Comparison of ENCODE assay signal across 9 mouse cellular contexts in the genomic region with DNA sequence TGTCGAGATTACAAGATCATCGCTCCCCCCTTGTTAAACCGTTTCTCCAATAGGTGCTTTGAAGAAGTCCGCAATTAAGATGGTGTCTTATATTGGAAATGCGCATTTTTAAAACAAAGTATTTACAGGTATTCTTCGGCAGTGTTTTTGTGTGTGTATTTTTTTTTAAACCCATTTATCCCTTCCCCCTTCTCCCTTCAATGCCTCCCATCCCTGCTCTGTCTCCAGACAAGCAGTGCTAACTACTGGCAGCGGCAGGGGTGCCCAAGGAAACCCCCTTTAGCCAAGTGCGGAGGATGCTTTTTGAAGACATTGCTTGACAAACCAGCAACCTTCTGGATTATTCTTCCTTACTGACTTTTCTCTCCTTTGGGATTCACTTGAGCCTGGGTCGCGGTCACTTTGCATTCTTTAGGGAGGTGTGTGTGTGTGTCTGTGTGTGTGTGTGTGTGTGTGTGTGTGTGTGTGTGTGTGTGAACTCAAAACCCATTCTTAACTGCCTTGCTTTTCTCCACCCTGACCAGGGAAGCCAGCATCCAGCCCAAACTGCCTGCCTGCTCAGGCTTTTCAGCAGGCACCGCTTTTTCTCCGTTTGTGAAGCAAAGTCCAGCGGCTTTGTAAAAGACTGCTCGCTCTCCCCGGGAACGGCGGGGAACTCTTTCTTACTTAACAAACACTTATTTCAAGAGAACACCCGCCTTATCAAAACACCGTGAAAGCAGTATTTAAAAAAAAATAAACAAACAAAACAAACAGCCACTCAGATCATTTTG.
DNase-seq lines count a peak whose midpoint lies in the region; ATAC-seq and TF ChIP-seq lines count a peak whose summit lies in the region.
"Had no signal": no experiment of that assay in that cellular context is flagged by ENCODE, and none has a peak within 500 bp of the region (broad histone marks: within the 10 kb centered on the region; RNA-seq: fewer than 3 reads in every experiment).

No protein-coding gene starts in this region.

- no peak for TF ChIP-seq POLR2A in kidney, adult 2 months (IDR thresholded peaks at IDR 0.05; ENCODE audit: low read depth, low read length)

- H3K4me3 ChIP-seq in heart, embryonic 10.5 days, result peak overlapping the region; percentile 58
- H3K4me3 ChIP-seq in embryonic facial prominence, embryonic 10.5 days, result peak overlapping the region; percentile 52
- H3K4me3 ChIP-seq in kidney, adult 2 months (ENCODE audit: insufficient read depth, low read depth, low read length), result no peak overlapping the region
- peak overlapping the region; percentile 29 for H3K4me3 ChIP-seq in midbrain, embryonic 15.5 days

- intact Hi-C loops in heart, postnatal 10 days (cut with DNase I), result no loop called here

- H3K9ac ChIP-seq in midbrain, embryonic 15.5 days, result no peak overlapping the region

- 24% methylated on average over 19 of the region's 19 CpGs for WGBS in heart, embryonic 10.5 days
- 20% methylated on average over 19 of the region's 19 CpGs for WGBS in embryonic facial prominence, embryonic 10.5 days
- WGBS in kidney, adult 2 months, result 28% methylated on average over 19 of the region's 19 CpGs
- 9% methylated on average over 19 of the region's 19 CpGs for WGBS in midbrain, embryonic 15.5 days

- TF ChIP-seq CTCF in kidney, adult 2 months (conservative IDR thresholded peaks at IDR 0.05; ENCODE audit: insufficient read depth, insufficient read length, low read depth, low read length), result no peak

- H3K36me3 ChIP-seq in heart, embryonic 10.5 days, result no peaks in the 10 kb centered on the region
- no peaks in the 10 kb centered on the region for H3K36me3 ChIP-seq in embryonic facial prominence, embryonic 10.5 days (replicated peaks)
- no peaks in the 10 kb centered on the region for H3K36me3 ChIP-seq in kidney, adult 2 months (ENCODE audit: control insufficient read depth, insufficient read depth, low read length)
- H3K36me3 ChIP-seq in midbrain, embryonic 15.5 days (replicated peaks), result no peaks in the 10 kb centered on the region

- H3K9me3 ChIP-seq in heart, embryonic 10.5 days, result no peaks in the 10 kb centered on the region
- no peaks in the 10 kb centered on the region for H3K9me3 ChIP-seq in embryonic facial prominence, embryonic 10.5 days
- no peaks in the 10 kb centered on the region for H3K9me3 ChIP-seq in midbrain, embryonic 15.5 days

- DNase-seq in heart, embryonic 10.5 days (ENCODE audit: low spot score), result no peak
- DNase-seq in heart, postnatal 10 days, result no peak
- DNase-seq in embryonic facial prominence, embryonic 10.5 days (ENCODE audit: low spot score), result peak; percentile 51
- peak; percentile 12 for DNase-seq in kidney, adult 2 months
- DNase-seq in MN1 (ENCODE audit: low spot score), result no peak
- DNase-seq in layer of hippocampus, adult 9-10 months (ENCODE audit: low spot score), result no peak

- H3K4me1 ChIP-seq in heart, embryonic 10.5 days, result no peaks in the 10 kb centered on the region
- peaks cover 26% of the 10 kb centered on the region for H3K4me1 ChIP-seq in embryonic facial prominence, embryonic 10.5 days
- H3K4me1 ChIP-seq in kidney, adult 2 months (ENCODE audit: control insufficient read depth, insufficient read depth, low read length), result 0 out of 2 replicates have a peak, but pooled peaks cover 3% of the 10 kb centered on the region
- peaks cover 43% of the 10 kb centered on the region for H3K4me1 ChIP-seq in midbrain, embryonic 15.5 days

- H3K27ac ChIP-seq in heart, embryonic 10.5 days, result no peak overlapping the region
- H3K27ac ChIP-seq in embryonic facial prominence, embryonic 10.5 days (replicated peaks), result no peak overlapping the region; the same call in 1 of the 2 replicates
- no peak overlapping the region for H3K27ac ChIP-seq in kidney, adult 2 months (ENCODE audit: insufficient read depth, low read depth, low read length)
- peak overlapping the region; percentile 48 for H3K27ac ChIP-seq in midbrain, embryonic 15.5 days

- peak overlapping the region; percentile 52 for H3K4me2 ChIP-seq in midbrain, embryonic 15.5 days

- no peaks in the 10 kb centered on the region for H3K27me3 ChIP-seq in heart, embryonic 10.5 days (ENCODE audit: insufficient read depth, poor library complexity, severe bottlenecking)
- H3K27me3 ChIP-seq in embryonic facial prominence, embryonic 10.5 days (replicated peaks; ENCODE audit: low read depth, poor library complexity, severe bottlenecking), result peaks cover 21% of the 10 kb centered on the region; the same call in 1 of the 2 replicates
- no peaks in the 10 kb centered on the region; the same call in 1 of the 2 replicates for H3K27me3 ChIP-seq in kidney, adult 2 months (replicated peaks; ENCODE audit: control insufficient read depth, insufficient read depth, low read length)
- H3K27me3 ChIP-seq in midbrain, embryonic 15.5 days (replicated peaks), result no peaks in the 10 kb centered on the region
- H3K27me3 ChIP-seq: CH12.LX had no signal

- no peak for ATAC-seq in midbrain, embryonic 15.5 days (replicated peaks)
- ATAC-seq in frontal cortex, adult (ENCODE audit: low TSS enrichment), result no peak

Comparison
In these comparisons a context has a peak if more than half of its experiments do, and no peak if none do; other contexts are left out.
1. DNase-seq: peak in embryonic facial prominence, embryonic 10.5 days (single experiment) and kidney, adult 2 months (single experiment); none in heart, embryonic 10.5 days (single experiment), heart, postnatal 10 days (0 of 2), MN1 (single experiment) and layer of hippocampus, adult 9-10 months (single experiment).